Mouse (Mus musculus) heart, postnatal 0 days (tissue): ENCODE results near the gene Slc30a9.

Experiments
- CTCF ChIP-seq: IDR thresholded peaks from 2 replicates; pipeline ENCODE4 v1.5.1; 2016; ENCODE audit warnings: antibody characterized with exemption, control low read depth, low read depth
- EP300 ChIP-seq: IDR thresholded peaks from 2 replicates; pipeline ENCODE4 v1.6.1; 2016; ENCODE audit warnings: antibody characterized with exemption, low read depth

GRCm38 (mm10) chr5:67280400-67280799 is 26.4 kb upstream of the Slc30a9 start:
- TF ChIP-seq CTCF (no peak), EP300 (no peak)
